12 mouse cellular contexts compared by ENCODE assay signal in genomic region chr7:145056320-145056719, GRCm38 (mm10).
A peak's percentile ranks its signal among the peaks of the same experiment; 100 is the strongest.
DNase-seq lines count a peak whose midpoint lies in the region; ATAC-seq lines count a peak whose summit lies in the region.
"Had no signal": no experiment of that assay in that cellular context is flagged by ENCODE, and none has a peak within 500 bp of the region (broad histone marks: within the 10 kb centered on the region; RNA-seq: fewer than 3 reads in every experiment).

No protein-coding gene starts in this region.

- no peak overlapping the region for H3K9ac ChIP-seq in forebrain, embryonic 14.5 days (ENCODE audit: low read length)
- no peak overlapping the region for H3K9ac ChIP-seq in forebrain, embryonic 12.5 days
- no peak overlapping the region for H3K9ac ChIP-seq in limb, embryonic 15.5 days
- H3K9ac ChIP-seq: forebrain, embryonic 13.5 days; liver, embryonic 14.5 days had no signal

- no peak overlapping the region for H3K27ac ChIP-seq in forebrain, embryonic 14.5 days (ENCODE audit: low read depth, low read length)
- H3K27ac ChIP-seq in forebrain, embryonic 12.5 days, result no peak overlapping the region
- H3K27ac ChIP-seq in limb, embryonic 15.5 days, result no peak overlapping the region
- H3K27ac ChIP-seq: forebrain, embryonic 13.5 days; liver, embryonic 14.5 days had no signal

- no peak overlapping the region for H3K4me3 ChIP-seq in forebrain, embryonic 14.5 days (ENCODE audit: low read depth, low read length)
- no peak overlapping the region for H3K4me3 ChIP-seq in forebrain, embryonic 12.5 days (replicated peaks)
- no peak overlapping the region for H3K4me3 ChIP-seq in limb, embryonic 15.5 days
- H3K4me3 ChIP-seq: forebrain, embryonic 13.5 days had no signal

- H3K27me3 ChIP-seq in forebrain, embryonic 14.5 days (replicated peaks; ENCODE audit: control insufficient read depth, insufficient read depth, low read length), result no peaks in the 10 kb centered on the region
- H3K27me3 ChIP-seq in forebrain, embryonic 12.5 days, result no peaks in the 10 kb centered on the region
- no peaks in the 10 kb centered on the region for H3K27me3 ChIP-seq in limb, embryonic 15.5 days
- H3K27me3 ChIP-seq: forebrain, embryonic 13.5 days had no signal

- no peak overlapping the region for H3K4me2 ChIP-seq in forebrain, embryonic 14.5 days (ENCODE audit: low read length)
- H3K4me2 ChIP-seq in forebrain, embryonic 12.5 days, result no peak overlapping the region
- no peak overlapping the region for H3K4me2 ChIP-seq in limb, embryonic 15.5 days
- H3K4me2 ChIP-seq: forebrain, embryonic 13.5 days had no signal

- DNase-seq in forebrain, embryonic 14.5 days (ENCODE audit: low spot score), result peak; percentile 7
- peak; percentile 79 for DNase-seq in 3134 (ENCODE audit: extremely low read depth, insufficient read length, low spot score)
- DNase-seq in gonadal fat pad, adult 2 months (ENCODE audit: low read depth), result peak; percentile 68
- DNase-seq in layer of hippocampus, postnatal 14 days (ENCODE audit: low spot score in 2 of 2), result no peak
- DNase-seq: cerebellum, adult 11 months; thymus, postnatal 25 days had no signal

- no peaks in the 10 kb centered on the region for H3K36me3 ChIP-seq in forebrain, embryonic 14.5 days (ENCODE audit: control insufficient read depth, insufficient read depth, low read length)
- no peaks in the 10 kb centered on the region for H3K36me3 ChIP-seq in forebrain, embryonic 12.5 days (replicated peaks)
- no peaks in the 10 kb centered on the region for H3K36me3 ChIP-seq in limb, embryonic 15.5 days

- ATAC-seq in forebrain, embryonic 14.5 days, result no peak
- no peak for ATAC-seq in forebrain, embryonic 12.5 days (ENCODE audit: low FRiP score)
- ATAC-seq in limb, embryonic 15.5 days (ENCODE audit: insufficient number of reproducible peaks, low FRiP score, low TSS enrichment, low read depth), result peak; percentile 62
- no peak for ATAC-seq in frontal cortex, adult (ENCODE audit: low TSS enrichment)
- no peak for ATAC-seq in cerebellum, adult (ENCODE audit: insufficient number of reproducible peaks, low FRiP score, low TSS enrichment)
- ATAC-seq: forebrain, embryonic 13.5 days had no signal

- 64% methylated on average over 7 of the region's 7 CpGs for WGBS in forebrain, embryonic 14.5 days
- WGBS in forebrain, embryonic 12.5 days, result 69% methylated on average over 7 of the region's 7 CpGs
- WGBS in limb, embryonic 15.5 days, result 14% methylated on average over 7 of the region's 7 CpGs

- no peaks in the 10 kb centered on the region; the same call in 1 of the 2 replicates for H3K9me3 ChIP-seq in forebrain, embryonic 14.5 days (replicated peaks; ENCODE audit: control insufficient read depth, low read length)
- H3K9me3 ChIP-seq in forebrain, embryonic 12.5 days, result no peaks in the 10 kb centered on the region
- no peaks in the 10 kb centered on the region for H3K9me3 ChIP-seq in limb, embryonic 15.5 days

- H3K4me1 ChIP-seq in forebrain, embryonic 14.5 days (ENCODE audit: control insufficient read depth, insufficient read depth, low read length), result no peaks in the 10 kb centered on the region
- no peaks in the 10 kb centered on the region for H3K4me1 ChIP-seq in forebrain, embryonic 12.5 days
- peaks cover 16% of the 10 kb centered on the region for H3K4me1 ChIP-seq in limb, embryonic 15.5 days
- H3K4me1 ChIP-seq: forebrain, embryonic 13.5 days had no signal

Comparison
In these comparisons a context has a peak if more than half of its experiments do, and no peak if none do; other contexts are left out.
1. DNase-seq: peak in forebrain, embryonic 14.5 days (single experiment), 3134 (single experiment) and gonadal fat pad, adult 2 months (single experiment); none in layer of hippocampus, postnatal 14 days (0 of 2).